Mouse (Mus musculus): Measurements from ENCODE around the gene Slc43a2.

GRCm38 (mm10) chr11:75525531-75526125, 5.9 kb upstream of the Slc43a2 start:
- TF ChIP-seq CTCF (IDR thresholded peaks at IDR 0.05; ENCODE audit: borderline replicate concordance, insufficient read depth, low read depth, low read length) (no peak), POLR2A (IDR thresholded peaks at IDR 0.05; ENCODE audit: borderline replicate concordance, insufficient read depth, low read length) (no peak)
